Mouse (Mus musculus): ENCODE data around the gene Pnliprp1. TPM values are rescaled to one million over a fixed set of nuclear protein-coding genes. Genes with fewer than 3 reads are reported as not detected.

Pnliprp1 gene
- total RNA-seq, 2 experiments from 2014 or later, result 0.67 TPM; not detected in 1

- intact Hi-C loops (cut with DNase I), result loop anchor here (2.0 to 10.0 kb wide), 2 partner anchors 140 to 442 kb away; no protein-coding TSS in a partner anchor
- DNase-seq (ENCODE audit: low spot score in 2 of 2), result peak; percentile 71 to 73
Measured at GRCm38 (mm10) chr19:58762848-58763541, 34.3 kb downstream of the Pnliprp1 start.

- DNase-seq (ENCODE audit: low spot score in 2 of 2), result no peak
- intact Hi-C loops (cut with DNase I), result loop anchor here (10.0 kb wide), 1 partner anchor 437 kb away; no protein-coding TSS in a partner anchor
Measured at GRCm38 (mm10) chr19:58767329-58767728, 38.6 kb downstream of the Pnliprp1 start.

- DNase-seq (ENCODE audit: low spot score in 2 of 2), result no peak
- intact Hi-C loops (cut with DNase I), result no loop called here
Measured at GRCm38 (mm10) chr19:58776461-58776860, 47.8 kb downstream of the Pnliprp1 start.

GRCm38 (mm10) chr19:58781566-58781965 is 52.9 kb downstream of the Pnliprp1 start:
- intact Hi-C loops (cut with DNase I), result no loop called here
- DNase-seq (ENCODE audit: low spot score in 2 of 2), result no peak

GRCm38 (mm10) chr19:58783938-58784337 is 55.3 kb downstream of the Pnliprp1 start:
- intact Hi-C loops (cut with DNase I), result no loop called here
- DNase-seq (ENCODE audit: low spot score in 2 of 2), result no peak

- intact Hi-C loops (cut with DNase I), result no loop called here
- no peak for DNase-seq (ENCODE audit: low spot score in 2 of 2)
Measured at GRCm38 (mm10) chr19:58789194-58789593, 60.5 kb downstream of the Pnliprp1 start.

Other genes starting within 250 kb of the Pnliprp1 start
- gene Ccdc172, start 216.9 kb upstream of the Pnliprp1 start, total RNA-seq (2021), result under 1 TPM in 1 of 2 experiments, not detected in 1; 0.32 TPM
- 1 to 10 TPM; 3.5 TPM for gene Pnlip, start 76.4 kb upstream of the Pnliprp1 start, total RNA-seq (2021)
- gene Pnliprp2, start 30.8 kb downstream of the Pnliprp1 start, total RNA-seq (2021), result under 1 TPM in 1 of 2 experiments, not detected in 1; 0.20 TPM
- 1 to 10 TPM in 1 of 2 experiments, not detected in 1; 1.1 TPM for gene 1700019N19Rik, start 65.6 kb downstream of the Pnliprp1 start, total RNA-seq (2021)
- gene Eno4, start 214.5 kb downstream of the Pnliprp1 start, total RNA-seq (2021), result 1 to 10 TPM; 2.2 to 2.4 TPM
- 100 to 1,000 TPM; 217 to 223 TPM for gene Hspa12a, start 214.8 kb downstream of the Pnliprp1 start, total RNA-seq (2021)